Mouse (Mus musculus): Measurements from ENCODE around the gene Cd5. TPM values are rescaled to one million over a fixed set of nuclear protein-coding genes. Genes with fewer than 3 reads are reported as not detected.
A peak's percentile ranks its signal among the peaks of the same experiment; 100 is the strongest.

The Cd5 gene
- polyA plus RNA-seq, 2 experiments, result 0.16 to 0.23 TPM

DNA sequence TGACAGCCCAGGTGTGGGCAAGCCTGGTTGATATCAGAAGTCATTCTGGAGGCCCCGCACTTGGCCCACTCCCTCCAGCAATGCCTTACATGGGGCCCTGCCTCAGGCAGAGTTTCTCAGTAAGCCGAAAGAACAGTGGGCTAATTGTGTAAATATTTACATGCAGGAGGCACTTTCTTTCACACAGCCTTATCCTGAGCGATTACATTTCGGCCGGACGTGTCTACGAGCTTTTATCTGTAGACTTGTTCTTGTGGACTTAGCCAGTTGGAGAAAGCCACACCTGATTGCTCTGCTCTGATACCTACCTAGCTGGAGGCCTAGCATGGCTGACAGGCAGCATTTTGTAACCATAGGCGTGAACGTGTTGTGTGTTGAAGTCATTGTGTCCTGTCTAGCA is 39.0 kb downstream of the Cd5 start:
- H3K9ac ChIP-seq (ENCODE audit: low read depth, low read length, severe bottlenecking), result no peak overlapping the region
- no peak overlapping the region for H3K4me2 ChIP-seq (replicated peaks; ENCODE audit: low read depth, low read length, severe bottlenecking)
- H3K27me3 ChIP-seq (ENCODE audit: control insufficient read depth, insufficient read depth, low read length), result no peaks in the 10 kb centered on the region
- no peak for TF ChIP-seq POLR2A (IDR thresholded peaks at IDR 0.05; ENCODE audit: borderline replicate concordance, extremely low read depth, insufficient read depth, insufficient read length)
- no peak overlapping the region for H3K4me3 ChIP-seq (replicated peaks; ENCODE audit: low read length)
- WGBS, result 65% methylated on average over 9 of the region's 9 CpGs
- 0 out of 2 replicates have a peak, but pooled peaks cover 3% of the 10 kb centered on the region for H3K36me3 ChIP-seq (ENCODE audit: control insufficient read depth, insufficient read depth, low read length)
- no peaks in the 10 kb centered on the region for H3K9me3 ChIP-seq (ENCODE audit: control insufficient read depth, low read length)
- peaks cover 17% of the 10 kb centered on the region for H3K4me1 ChIP-seq (ENCODE audit: control insufficient read depth, insufficient read depth, low read length)
- no peak for ATAC-seq (ENCODE audit: low FRiP score, low read depth)
- no peak overlapping the region for H3K27ac ChIP-seq (replicated peaks; ENCODE audit: low read depth, low read length)
- DNase-seq (ENCODE audit: low spot score), result no peak

DNA sequence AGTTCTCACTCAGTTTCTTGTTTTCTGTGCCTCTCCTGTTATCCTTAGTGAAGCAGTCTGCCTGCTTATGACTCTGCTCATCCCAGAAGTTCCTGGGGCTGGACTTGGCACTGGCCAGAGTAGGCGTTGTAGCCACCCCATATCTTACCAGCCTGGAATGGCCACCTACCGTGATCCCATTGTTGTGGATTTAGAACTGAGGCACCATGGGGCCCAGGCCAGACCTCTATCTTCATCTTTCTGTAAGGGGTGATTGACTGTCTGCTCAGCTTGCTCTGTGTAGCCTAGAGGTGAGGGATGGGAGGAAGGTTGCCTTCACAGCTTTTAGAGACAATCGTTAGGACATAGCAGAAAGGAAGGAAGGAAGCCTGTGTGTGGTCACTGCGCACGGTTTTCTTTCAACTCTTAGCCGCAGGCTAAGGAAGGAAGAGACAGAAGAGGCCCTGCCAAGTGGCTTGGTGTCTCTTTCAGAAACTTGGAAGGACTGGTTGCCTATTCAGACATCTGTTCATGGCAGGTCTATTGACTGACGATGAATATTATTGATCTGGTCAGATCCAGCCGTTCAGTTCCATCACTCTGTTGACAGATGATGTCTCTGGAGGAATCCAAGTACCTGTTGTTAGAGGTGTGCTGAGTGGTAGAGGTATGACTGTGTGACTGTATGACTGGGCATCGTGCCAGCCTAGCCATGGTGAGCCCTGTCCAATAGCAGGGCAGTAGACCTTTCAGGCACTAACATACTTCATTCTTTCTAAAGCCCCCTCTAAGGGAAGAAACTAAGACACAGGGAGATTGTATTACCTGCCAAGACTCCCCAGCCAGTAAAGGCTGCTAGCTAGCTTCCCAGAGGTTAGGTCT is 40.4 kb downstream of the Cd5 start:
- Histone ChIP-seq H3K4me1 (ENCODE audit: control insufficient read depth, insufficient read depth, low read length) (peaks cover 17% of the 10 kb centered on the region), H3K9ac (ENCODE audit: low read depth, low read length, severe bottlenecking) (no peak overlapping the region), H3K36me3 (ENCODE audit: control insufficient read depth, insufficient read depth, low read length) (0 out of 2 replicates have a peak, but pooled peaks cover 2% of the 10 kb centered on the region), H3K4me2 (replicated peaks; ENCODE audit: low read depth, low read length, severe bottlenecking) (no peak overlapping the region), H3K4me3 (replicated peaks; ENCODE audit: low read length) (no peak overlapping the region), H3K27me3 (ENCODE audit: control insufficient read depth, insufficient read depth, low read length) (no peaks in the 10 kb centered on the region), H3K9me3 (ENCODE audit: control insufficient read depth, low read length) (no peaks in the 10 kb centered on the region), H3K27ac (replicated peaks; ENCODE audit: low read depth, low read length) (no peak overlapping the region)
- DNase-seq (ENCODE audit: low spot score) (no peak), ATAC-seq (ENCODE audit: low FRiP score, low read depth) (peak; percentile 12; the same call in 1 of the 2 replicates)
- no peak for TF ChIP-seq POLR2A (IDR thresholded peaks at IDR 0.05; ENCODE audit: borderline replicate concordance, extremely low read depth, insufficient read depth, insufficient read length)
- WGBS, result 82% methylated on average over 9 of the region's 9 CpGs

DNA sequence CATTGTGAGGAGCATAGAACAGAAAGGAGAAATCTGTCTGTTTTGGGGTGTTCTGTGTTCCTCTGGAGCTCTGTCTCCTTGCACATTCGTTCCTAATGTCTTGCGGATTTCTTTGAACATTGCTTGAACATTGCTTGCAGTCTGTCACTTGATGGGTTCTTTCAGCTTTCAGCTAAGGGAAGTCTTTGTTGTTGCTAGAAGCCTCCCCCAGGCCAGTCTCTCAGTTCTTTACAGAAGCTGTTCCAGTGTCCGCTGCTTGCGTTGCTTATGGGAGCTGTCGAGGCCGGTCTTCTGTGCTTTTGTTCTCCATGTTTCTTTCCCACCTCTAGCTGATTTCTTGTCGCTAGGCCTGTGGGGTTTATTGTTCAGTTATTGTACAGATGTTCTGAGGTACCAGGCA is 43.0 kb downstream of the Cd5 start:
- no peak for TF ChIP-seq POLR2A (IDR thresholded peaks at IDR 0.05; ENCODE audit: borderline replicate concordance, extremely low read depth, insufficient read depth, insufficient read length)
- H3K27me3 ChIP-seq (ENCODE audit: control insufficient read depth, insufficient read depth, low read length), result no peaks in the 10 kb centered on the region
- H3K4me2 ChIP-seq (replicated peaks; ENCODE audit: low read depth, low read length, severe bottlenecking), result no peak overlapping the region
- H3K9me3 ChIP-seq (ENCODE audit: control insufficient read depth, low read length), result no peaks in the 10 kb centered on the region
- 73% methylated on average over 7 of the region's 7 CpGs for WGBS
- no peaks in the 10 kb centered on the region for H3K36me3 ChIP-seq (ENCODE audit: control insufficient read depth, insufficient read depth, low read length)
- H3K4me1 ChIP-seq (ENCODE audit: control insufficient read depth, insufficient read depth, low read length), result peaks cover 18% of the 10 kb centered on the region
- no peak overlapping the region for H3K4me3 ChIP-seq (replicated peaks; ENCODE audit: low read length)
- H3K9ac ChIP-seq (ENCODE audit: low read depth, low read length, severe bottlenecking), result peak overlapping the region; percentile 21
- ATAC-seq (ENCODE audit: low FRiP score, low read depth), result no peak
- no peak for DNase-seq (ENCODE audit: low spot score)
- 0 out of 2 replicates have a peak overlapping the region, but pooled peaks have one; percentile 13 for H3K27ac ChIP-seq (replicated peaks; ENCODE audit: low read depth, low read length)

DNA sequence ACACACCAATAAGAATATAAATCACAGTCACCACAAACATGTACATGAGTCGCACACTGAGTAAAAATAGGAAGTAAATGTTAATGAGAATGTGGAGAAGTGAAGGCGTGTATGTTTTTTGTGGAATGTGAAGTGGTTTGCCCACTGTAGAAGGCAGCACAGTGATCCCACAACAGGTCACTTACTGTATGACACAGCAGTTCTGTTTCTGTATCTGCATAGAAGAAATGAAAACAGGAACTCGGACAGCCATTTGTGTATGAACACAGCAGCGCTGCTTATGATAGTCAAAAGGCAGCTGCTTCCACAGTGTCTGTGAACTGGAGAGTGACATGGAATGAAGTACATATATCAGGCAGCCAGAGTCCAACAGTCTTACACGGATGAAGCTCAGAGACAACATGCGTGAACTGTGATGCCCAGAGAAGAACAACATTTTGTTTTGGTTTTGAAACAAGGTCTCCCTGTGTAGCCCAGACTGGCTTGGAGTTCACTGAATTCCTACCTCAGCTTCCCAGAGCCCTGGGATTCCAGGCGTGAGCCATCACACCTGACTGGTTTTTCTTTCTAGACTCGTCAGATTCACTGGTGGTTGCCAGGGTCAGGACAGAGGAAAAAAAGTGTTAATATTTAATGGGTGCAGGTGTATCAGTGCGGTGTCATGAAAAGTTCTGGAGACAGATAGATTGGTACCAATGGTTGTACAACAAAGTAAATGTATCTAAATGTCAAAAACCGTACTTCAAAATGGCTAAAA is 44.7 kb downstream of the Cd5 start:
- no peak for ATAC-seq (ENCODE audit: low FRiP score, low read depth)
- Histone ChIP-seq H3K9ac (ENCODE audit: low read depth, low read length, severe bottlenecking) (no peak overlapping the region), H3K4me1 (ENCODE audit: control insufficient read depth, insufficient read depth, low read length) (peaks cover 31% of the 10 kb centered on the region), H3K9me3 (ENCODE audit: control insufficient read depth, low read length) (no peaks in the 10 kb centered on the region), H3K36me3 (ENCODE audit: control insufficient read depth, insufficient read depth, low read length) (no peaks in the 10 kb centered on the region), H3K27me3 (ENCODE audit: control insufficient read depth, insufficient read depth, low read length) (no peaks in the 10 kb centered on the region), H3K27ac (replicated peaks; ENCODE audit: low read depth, low read length) (no peak overlapping the region), H3K4me3 (replicated peaks; ENCODE audit: low read length) (no peak overlapping the region), H3K4me2 (replicated peaks; ENCODE audit: low read depth, low read length, severe bottlenecking) (no peak overlapping the region)
- TF ChIP-seq POLR2A (IDR thresholded peaks at IDR 0.05; ENCODE audit: borderline replicate concordance, extremely low read depth, insufficient read depth, insufficient read length), result no peak
- WGBS, result 90% methylated on average over 10 of the region's 10 CpGs
- no peak for DNase-seq (ENCODE audit: low spot score)

DNA sequence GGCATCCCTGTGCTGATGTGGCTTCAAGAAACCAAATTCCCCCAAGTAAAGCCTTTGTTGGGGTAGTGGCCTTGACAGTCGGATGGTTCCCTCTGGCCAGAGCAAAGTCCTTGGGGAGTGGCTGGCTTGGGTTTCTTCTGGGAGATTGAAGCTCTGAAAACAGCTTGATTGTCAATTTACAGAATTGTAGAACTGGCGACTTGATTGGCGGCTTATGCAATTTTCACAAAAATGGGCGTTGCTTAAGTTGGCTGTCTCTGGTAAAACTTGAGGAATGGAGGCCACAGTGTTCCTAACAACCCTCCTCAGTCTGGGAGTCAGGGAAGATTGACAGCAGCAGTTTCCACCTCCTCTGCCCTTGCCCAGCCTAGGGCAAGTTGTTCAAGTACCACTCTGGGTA is 46.4 kb downstream of the Cd5 start:
- no peak overlapping the region for H3K4me3 ChIP-seq (replicated peaks; ENCODE audit: low read length)
- H3K4me2 ChIP-seq (replicated peaks; ENCODE audit: low read depth, low read length, severe bottlenecking), result no peak overlapping the region
- H3K9ac ChIP-seq (ENCODE audit: low read depth, low read length, severe bottlenecking), result no peak overlapping the region
- DNase-seq (ENCODE audit: low spot score), result no peak
- WGBS, result 87% methylated on average over 4 of the region's 4 CpGs
- H3K27me3 ChIP-seq (ENCODE audit: control insufficient read depth, insufficient read depth, low read length), result no peaks in the 10 kb centered on the region
- no peaks in the 10 kb centered on the region for H3K36me3 ChIP-seq (ENCODE audit: control insufficient read depth, insufficient read depth, low read length)
- no peak for ATAC-seq (ENCODE audit: low FRiP score, low read depth)
- H3K4me1 ChIP-seq (ENCODE audit: control insufficient read depth, insufficient read depth, low read length), result peaks cover 29% of the 10 kb centered on the region
- TF ChIP-seq POLR2A (IDR thresholded peaks at IDR 0.05; ENCODE audit: borderline replicate concordance, extremely low read depth, insufficient read depth, insufficient read length), result no peak
- H3K9me3 ChIP-seq (ENCODE audit: control insufficient read depth, low read length), result no peaks in the 10 kb centered on the region
- no peak overlapping the region for H3K27ac ChIP-seq (replicated peaks; ENCODE audit: low read depth, low read length)

Measured in limb, embryonic 14.5 days (tissue).